Mouse (Mus musculus) gastrocnemius, postnatal 25 days (tissue): ENCODE results near the gene 4930435E12Rik. TPM values are rescaled to one million over a fixed set of nuclear protein-coding genes. Genes with fewer than 3 reads are reported as not detected.
"Not testable (repeated sequence)": the region's sequence is repeated elsewhere in the genome, so short reads cannot be mapped to it uniquely, and the experiment has no call there.

ENCODE experiments used
- DNase-seq: peaks from one replicate; pipeline ENCODE4 v3.0.0; 2022
- long read RNA-seq, 2 experiments: library from polyadenylated mRNA; stranded (forward); transcript quantifications; one replicate each; pipeline ENCODE4 v2.0.0; 2021
- total RNA-seq, 2 experiments: library from RNA; stranded (reverse); gene quantifications; 1 replicate in 1 of 2; 2 replicates in 1 of 2; pipeline ENCODE4 v1.2.3; 2021

The 4930435E12Rik gene
- not detected for total RNA-seq
- long read RNA-seq, experiment 1, result 0 reads
- long read RNA-seq, experiment 2, result 0 reads

GRCm38 (mm10) chr16:38828649-38829048 is at the start of gene 4930435E12Rik:
TSS of gene 4930435E12Rik (minus strand) at chr16:38828749.
- DNase-seq, result no peak

GRCm38 (mm10) chr16:38874481-38874880 is 45.9 kb upstream of the 4930435E12Rik start:
- DNase-seq, result no peak

GRCm38 (mm10) chr16:38873231-38873630 is 44.7 kb upstream of the 4930435E12Rik start:
- DNase-seq, result no peak

- no peak for DNase-seq
Observed at GRCm38 (mm10) chr16:38864358-38864757, 35.8 kb upstream of the 4930435E12Rik start.

- DNase-seq, result no peak
Observed at GRCm38 (mm10) chr16:38860548-38860947, 32.0 kb upstream of the 4930435E12Rik start.

GRCm38 (mm10) chr16:38858120-38858749 is 29.7 kb upstream of the 4930435E12Rik start:
- DNase-seq, result no peak

- DNase-seq, result peak; percentile 23
Observed at GRCm38 (mm10) chr16:38812521-38812920, 16.0 kb downstream of the 4930435E12Rik start.

- no peak for DNase-seq
Observed at GRCm38 (mm10) chr16:38810196-38810595, 18.4 kb downstream of the 4930435E12Rik start.

GRCm38 (mm10) chr16:38807796-38808195 is 20.8 kb downstream of the 4930435E12Rik start:
- DNase-seq, result not testable (repeated sequence)

GRCm38 (mm10) chr16:38800091-38800490 is 28.5 kb downstream of the 4930435E12Rik start, which contains the start of gene Upk1b:
TSS of gene Upk1b (minus strand) at chr16:38800328.
- DNase-seq, result no peak

- DNase-seq, result no peak
Observed at GRCm38 (mm10) chr16:38798957-38799450, 29.5 kb downstream of the 4930435E12Rik start.

GRCm38 (mm10) chr16:38793120-38793519 is 35.4 kb downstream of the 4930435E12Rik start:
- no peak for DNase-seq

- DNase-seq, result no peak
Observed at GRCm38 (mm10) chr16:38789966-38790365, 38.6 kb downstream of the 4930435E12Rik start.

- DNase-seq, result no peak
Observed at GRCm38 (mm10) chr16:38789016-38789415, 39.5 kb downstream of the 4930435E12Rik start.

- DNase-seq, result no peak
Observed at GRCm38 (mm10) chr16:38785301-38785700, 43.2 kb downstream of the 4930435E12Rik start.

- DNase-seq, result no peak
Observed at GRCm38 (mm10) chr16:38782524-38783067, 46.0 kb downstream of the 4930435E12Rik start.

- no peak for DNase-seq
Observed at GRCm38 (mm10) chr16:38781946-38782345, 46.6 kb downstream of the 4930435E12Rik start.

- no peak for DNase-seq
Observed at GRCm38 (mm10) chr16:38780960-38781572, 47.5 kb downstream of the 4930435E12Rik start.

GRCm38 (mm10) chr16:38776342-38776741 is 52.2 kb downstream of the 4930435E12Rik start:
- no peak for DNase-seq

GRCm38 (mm10) chr16:38774964-38775746 is 53.4 kb downstream of the 4930435E12Rik start:
- no peak for DNase-seq

GRCm38 (mm10) chr16:38772906-38773496 is 55.5 kb downstream of the 4930435E12Rik start:
- DNase-seq, result no peak

- DNase-seq, result no peak
Observed at GRCm38 (mm10) chr16:38771145-38771544, 57.4 kb downstream of the 4930435E12Rik start.
